Mouse (Mus musculus) right cerebral cortex, postnatal 10 days (tissue): Measurements from ENCODE around the gene Scgb1b10.
"Not testable (repeated sequence)": the region's sequence is repeated elsewhere in the genome, so short reads cannot be mapped to it uniquely, and the experiment has no call there.

Source experiments
- DNase-seq, 2 experiments: peaks; one replicate each; pipeline ENCODE4 v3.0.0; 2021; ENCODE audit warnings: low spot score in 2 of 2

The Scgb1b10 gene

DNA sequence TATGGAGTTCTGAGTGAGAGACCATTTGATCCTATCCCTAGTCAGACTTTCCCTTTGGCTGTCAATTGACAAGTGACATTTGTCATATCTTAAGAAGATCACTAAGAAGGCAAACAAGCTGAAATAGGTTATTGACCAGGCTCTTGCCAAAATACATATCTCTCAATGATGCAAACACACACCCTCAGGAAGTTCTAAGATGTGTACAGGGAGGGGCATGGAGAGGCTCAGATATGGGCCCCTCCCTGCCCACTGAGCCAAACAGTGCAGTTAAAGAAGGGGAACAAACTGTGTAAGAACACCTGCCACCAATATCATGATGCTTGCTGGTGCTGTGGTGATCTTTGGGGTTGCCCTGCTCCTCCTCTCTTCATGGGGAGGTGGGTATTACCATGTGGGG, at the start of gene Scgb1b10:
TSS of gene Scgb1b10 (plus strand) at position 301 of the 400 bp plus-strand sequence.
- DNase-seq, result not testable (repeated sequence)
